Mouse (Mus musculus) heart, postnatal 36 days (tissue): ENCODE measurements at regions not wholly inside any gene's neighbourhood (a gene's known extent, or its start where the extent isn't known, plus 50 kb on each side); places are given as distances from the start of the nearest gene placed in this dataset.
"Not testable (repeated sequence)": the region's sequence is repeated elsewhere in the genome, so short reads cannot be mapped to it uniquely, and the experiment has no call there.

Experiments
- DNase-seq, 2 experiments: peaks; one replicate each; pipeline ENCODE4 v3.0.0; 2021 to 2022
- intact Hi-C: fragments of 180-260 bp; cut with DNase I; formaldehyde crosslinking; loops from one replicate; pipeline ENCODE4 v1.15.1; 2025

DNA sequence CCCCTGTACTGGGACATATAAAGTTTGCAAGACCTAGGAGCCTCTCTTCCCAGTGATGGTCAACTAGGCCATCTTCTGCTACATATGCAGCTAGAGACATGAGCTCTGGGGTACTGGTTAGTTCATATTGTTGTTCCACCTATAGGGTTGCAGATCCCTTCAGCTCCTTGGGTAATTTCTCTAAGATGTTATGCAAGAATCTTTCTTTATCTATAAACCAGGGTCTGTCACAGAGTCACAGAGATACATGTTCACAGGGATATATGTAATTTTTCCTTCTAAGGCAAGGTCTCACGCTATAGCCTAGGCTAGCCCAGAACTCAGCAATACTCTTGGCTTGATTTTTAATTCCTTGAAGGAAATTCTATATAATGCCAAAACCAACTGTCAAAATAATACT lies 56.9 kb downstream of the Zfp36l1 start:
- intact Hi-C loops, result loop anchor here (5.0 kb wide), 1 partner anchor 36 kb away; no protein-coding TSS in a partner anchor
- DNase-seq, result not testable (repeated sequence)

DNA sequence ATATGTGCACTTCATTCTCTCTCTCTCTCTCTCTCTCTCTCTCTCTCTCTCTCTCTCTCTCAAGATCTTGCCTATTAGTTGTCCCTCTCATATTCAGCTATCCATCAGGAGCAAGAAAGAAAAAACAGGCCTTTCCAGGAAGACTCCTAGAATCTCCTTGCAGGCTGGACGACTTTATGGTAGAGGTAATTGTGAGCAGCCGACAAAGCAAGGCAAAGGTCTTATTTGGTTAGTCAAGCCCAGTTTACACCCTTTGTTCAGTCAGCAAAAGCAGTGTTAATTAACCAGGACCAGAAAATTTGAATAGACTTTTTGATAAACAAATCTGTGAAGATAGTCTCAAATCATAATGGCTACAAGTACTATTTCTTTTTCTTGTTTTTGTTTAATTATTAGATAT lies 57.4 kb downstream of the Zfp36l1 start:
- intact Hi-C loops, result loop anchor here (5.0 kb wide), 1 partner anchor 37 kb away; no protein-coding TSS in a partner anchor
- no peak for DNase-seq

DNA sequence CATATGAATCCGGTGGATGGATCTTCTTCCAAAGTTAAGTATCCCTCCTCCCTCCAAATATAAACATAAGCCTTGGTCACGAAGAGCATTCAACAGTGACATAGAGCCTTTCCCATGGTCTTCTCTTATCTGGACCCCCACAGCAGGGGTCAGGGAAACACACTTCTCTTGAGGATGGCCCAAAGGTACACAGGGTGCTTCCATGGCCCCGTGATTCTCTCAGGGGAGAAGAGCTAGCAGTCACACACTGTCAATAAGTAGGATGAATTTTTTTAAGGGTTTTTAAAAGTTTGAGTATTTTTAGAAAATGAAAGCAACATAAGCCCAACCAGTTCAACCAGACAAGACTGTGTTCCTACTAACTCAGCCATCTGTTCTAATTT lies 58.2 kb downstream of the Zfp36l1 start:
- intact Hi-C loops, result loop anchor here (5.0 kb wide), 1 partner anchor 38 kb away; no protein-coding TSS in a partner anchor
- DNase-seq, result no peak

DNA sequence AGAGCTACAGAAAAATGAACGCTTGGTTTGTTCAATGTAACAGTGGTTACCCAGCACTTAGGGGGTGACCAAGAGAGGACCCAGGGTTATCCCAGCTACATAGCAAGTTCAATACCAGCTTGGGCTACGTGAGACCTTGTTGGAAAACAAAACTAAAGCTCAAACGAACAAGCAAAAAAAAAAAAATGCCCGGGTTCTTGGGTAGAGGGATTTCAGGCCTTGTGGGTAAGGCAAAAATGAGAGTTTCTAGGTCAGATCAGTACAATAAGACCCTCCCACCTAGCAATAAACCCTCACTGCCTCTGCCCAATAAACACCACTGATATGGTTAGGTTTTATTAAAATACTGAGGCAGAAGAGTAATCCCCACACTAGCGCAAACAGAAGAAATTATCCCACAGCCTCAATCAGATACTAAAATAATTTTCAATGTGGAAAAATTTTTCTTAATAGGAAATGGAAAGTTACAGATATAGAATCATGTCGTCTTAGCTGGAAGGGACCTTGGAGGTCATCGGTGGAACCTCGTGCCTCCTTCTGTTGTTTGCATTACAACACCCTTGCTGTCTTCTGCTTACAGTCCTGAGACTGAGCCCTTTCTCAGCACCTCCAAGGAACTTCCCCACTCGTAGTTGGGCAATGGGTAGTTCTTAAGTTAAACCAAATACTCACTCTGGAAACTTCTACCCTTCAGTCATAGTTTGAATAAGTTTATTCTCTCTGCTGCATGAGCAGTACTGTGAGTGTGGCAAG lies 58.7 kb downstream of the Zfp36l1 start:
- DNase-seq, result no peak
- intact Hi-C loops, result no loop called here

DNA sequence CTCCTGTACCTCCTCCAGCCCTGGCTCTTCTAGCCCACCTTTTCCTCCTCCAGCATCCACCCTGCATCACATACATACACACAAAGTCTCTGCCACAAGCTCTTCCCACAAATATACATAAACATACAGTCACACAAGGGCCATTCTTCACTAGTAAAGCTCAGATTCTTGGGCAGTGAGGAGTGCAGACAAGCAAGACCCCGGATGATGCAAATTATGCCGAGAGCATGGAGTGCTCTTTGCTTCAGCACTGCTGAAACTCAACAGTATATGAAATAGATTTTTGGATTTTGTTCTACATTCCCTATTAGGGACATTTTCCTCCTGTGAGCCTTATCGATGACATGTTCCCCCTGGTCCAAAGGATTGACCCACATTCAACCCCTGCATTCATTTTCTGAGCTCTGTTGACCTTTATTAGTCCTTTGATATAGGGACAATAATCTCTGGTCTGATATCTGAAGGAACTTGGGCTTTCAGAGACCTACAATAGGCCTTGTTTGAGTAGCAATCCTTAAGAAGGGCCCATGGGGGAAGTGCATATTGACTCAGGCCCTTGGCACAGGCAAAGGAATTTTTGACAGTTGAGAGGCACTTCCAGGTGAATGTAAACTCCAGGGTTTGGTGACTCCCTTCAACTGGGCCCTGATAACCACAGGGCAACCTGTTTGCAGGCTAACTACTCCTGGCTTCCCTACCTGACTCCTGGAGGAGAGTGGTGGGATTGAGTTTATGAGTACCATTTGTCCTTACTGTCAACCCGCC lies 64.4 kb downstream of the Zfp36l1 start:
- DNase-seq, result no peak
- intact Hi-C loops, result no loop called here

DNA sequence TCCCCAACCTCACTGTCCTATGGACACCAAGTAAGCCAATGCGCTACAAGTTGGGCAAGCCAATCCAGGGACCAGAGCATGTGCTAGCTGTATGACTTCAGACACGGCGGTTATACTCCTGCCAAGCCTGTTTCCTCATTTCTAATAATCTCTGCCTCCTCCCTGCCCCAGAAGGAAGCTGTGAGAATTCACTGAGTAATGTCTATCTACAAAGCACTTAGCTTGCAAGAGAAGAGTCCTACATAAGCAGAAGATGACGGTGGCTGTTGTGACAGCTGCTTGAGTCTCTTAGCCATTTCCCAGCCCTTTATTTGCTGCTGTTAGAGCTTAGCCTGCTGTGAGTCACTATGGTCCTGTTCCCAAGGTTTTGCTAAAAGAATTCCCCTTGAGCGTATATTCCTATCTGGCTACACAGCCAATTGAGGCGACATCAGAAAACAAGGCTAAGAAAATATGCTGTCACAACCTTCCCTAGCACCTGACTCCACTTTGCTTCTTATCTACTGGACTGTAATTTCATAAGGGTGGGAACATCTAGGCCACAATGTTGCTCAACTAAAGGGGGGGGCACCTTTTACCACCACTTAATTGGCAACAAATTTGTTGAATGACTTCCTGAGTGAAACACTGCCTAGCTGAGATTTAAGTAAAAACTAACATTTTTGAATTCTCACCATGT lies 66.0 kb downstream of the Zfp36l1 start:
- peak in 1 of 2 experiments; percentile 63 for DNase-seq

DNA sequence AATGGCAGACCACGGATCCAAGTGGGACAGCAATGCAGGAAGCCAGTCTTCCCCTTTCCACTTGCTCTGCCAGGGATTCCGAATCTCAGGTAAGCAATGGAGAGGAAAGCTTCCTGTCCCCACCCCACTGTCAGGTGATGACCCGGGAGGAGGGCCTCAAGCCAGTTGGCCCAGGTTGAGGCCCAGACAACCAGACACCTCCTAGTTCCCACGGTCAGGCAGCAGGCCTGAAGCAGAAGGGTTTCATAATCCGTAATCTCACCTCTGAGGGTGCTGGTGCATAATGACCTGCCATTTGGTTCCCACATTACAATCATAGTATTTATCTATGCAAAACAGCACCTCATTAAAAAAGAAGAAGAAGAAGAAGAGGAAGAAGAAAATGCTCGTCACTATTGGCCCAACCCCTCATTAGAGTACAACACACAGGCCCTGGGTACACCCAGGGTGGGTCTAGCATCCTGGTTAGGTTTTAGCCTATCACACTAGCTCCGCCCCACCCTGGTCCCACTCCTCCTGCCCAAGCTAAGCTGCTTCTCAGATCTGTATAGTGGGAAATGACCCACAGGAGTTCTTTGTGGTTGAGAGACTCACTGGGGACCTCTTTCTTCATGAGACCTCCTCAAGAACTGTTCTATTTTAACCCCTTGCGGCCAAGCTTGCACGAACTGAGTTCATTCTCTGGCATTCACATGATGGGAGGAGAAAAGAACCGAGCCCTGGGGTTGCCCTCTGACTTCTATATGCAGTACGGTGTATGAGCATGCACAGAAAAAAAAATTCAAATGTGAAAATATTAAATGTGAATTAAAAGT lies 71.1 kb downstream of the Zfp36l1 start:
- no peak for DNase-seq
- intact Hi-C loops, result no loop called here

More for the DNA sequence above, 66.0 kb downstream of the Zfp36l1 start:
- intact Hi-C loops, result no loop called here

DNA sequence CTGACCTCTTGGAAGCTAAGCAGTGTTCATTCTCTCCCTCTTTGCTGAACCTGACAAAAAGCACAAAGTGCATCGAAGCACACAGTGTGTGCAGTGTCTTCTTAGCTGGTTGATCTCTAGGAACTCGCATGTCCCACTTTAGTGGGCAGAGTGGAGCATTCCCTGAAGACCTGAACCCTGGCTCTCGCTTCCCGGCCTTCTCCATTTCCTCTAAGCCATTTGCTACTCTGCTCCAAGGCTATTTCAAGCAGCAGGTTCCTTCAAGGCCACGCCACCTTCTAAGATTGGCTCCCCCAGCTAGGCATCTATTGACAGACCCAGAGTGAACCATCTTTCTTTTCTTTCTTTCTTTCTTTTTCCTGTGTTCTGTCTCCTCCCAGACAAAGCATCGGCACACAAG lies 71.8 kb downstream of the Zfp36l1 start:
- DNase-seq, result no peak
- intact Hi-C loops, result no loop called here

DNA sequence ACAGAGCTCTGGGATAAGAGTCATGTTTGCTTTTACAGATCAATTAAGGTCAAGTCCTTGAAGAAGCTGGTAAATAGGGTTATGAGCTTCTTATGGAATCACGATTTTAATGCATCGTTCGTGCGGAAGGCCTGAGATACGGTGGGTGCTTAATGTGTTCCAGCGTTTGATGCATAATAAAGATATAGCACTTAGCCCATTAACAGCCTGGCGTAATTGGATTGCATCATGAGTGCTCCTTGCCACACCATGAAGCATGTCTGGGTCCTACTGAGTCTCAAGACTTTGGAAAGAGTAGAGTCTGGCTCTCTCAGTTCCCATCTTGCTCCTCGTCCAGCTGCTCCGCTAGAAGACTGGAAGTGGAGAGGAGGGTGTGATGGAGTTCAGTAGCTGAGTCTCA lies 72.6 kb downstream of the Zfp36l1 start:
- intact Hi-C loops, result no loop called here
- DNase-seq, result no peak

DNA sequence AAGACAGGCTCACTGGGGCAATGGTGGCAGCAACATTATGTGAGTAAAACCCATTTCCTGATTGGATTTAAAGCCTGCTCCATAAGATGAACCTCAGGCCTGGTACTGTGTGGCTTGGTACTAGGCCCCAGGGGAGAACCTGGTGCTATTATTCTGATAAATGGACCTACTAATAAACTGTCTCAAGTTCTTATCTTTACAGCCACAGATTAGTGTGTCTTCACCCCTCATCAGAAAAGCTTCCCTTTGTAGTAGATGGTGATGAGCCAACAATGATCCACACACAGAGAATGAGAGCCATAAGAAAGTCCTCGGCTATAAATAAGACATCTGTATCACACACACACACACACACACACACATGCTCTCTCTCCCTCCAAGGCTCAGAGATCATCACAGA lies 73.7 kb downstream of the Zfp36l1 start:
- DNase-seq, result no peak
- intact Hi-C loops, result no loop called here

DNA sequence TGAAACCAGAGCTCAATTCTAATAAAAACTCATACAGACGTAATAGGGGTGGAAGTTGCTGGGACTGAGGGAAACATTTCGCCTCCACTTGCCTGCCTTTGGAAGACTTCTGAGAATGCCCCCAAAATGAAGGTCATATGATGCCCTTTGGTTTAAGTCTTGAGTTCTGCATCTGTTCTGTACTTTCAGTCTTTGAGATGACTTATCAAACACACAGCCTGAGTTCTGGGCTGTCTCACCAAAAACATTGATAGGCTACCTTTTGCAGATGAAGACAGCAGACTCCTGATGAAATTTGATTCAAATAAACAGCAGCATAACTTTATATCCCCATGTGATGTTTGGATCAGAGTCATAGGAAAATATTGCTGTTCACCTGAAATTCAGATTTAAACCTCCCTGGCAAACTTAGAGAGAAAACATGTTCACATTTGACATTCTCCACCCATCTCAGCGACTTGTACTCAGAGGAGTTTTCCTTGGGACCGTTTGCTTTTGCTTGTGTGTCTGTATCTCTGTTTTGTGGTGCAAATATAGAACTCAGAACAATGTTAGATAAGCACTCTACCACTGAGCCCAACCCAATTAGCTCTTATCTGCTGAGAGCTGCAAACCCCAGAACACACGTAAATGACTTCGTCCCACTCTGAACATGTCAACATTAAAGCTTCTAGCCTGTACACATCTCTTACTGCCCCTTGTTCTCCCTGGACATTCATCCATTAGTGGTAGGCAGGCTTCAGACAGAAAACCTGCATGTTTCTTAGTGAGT lies 77.1 kb downstream of the Zfp36l1 start:
- intact Hi-C loops, result no loop called here
- no peak for DNase-seq

DNA sequence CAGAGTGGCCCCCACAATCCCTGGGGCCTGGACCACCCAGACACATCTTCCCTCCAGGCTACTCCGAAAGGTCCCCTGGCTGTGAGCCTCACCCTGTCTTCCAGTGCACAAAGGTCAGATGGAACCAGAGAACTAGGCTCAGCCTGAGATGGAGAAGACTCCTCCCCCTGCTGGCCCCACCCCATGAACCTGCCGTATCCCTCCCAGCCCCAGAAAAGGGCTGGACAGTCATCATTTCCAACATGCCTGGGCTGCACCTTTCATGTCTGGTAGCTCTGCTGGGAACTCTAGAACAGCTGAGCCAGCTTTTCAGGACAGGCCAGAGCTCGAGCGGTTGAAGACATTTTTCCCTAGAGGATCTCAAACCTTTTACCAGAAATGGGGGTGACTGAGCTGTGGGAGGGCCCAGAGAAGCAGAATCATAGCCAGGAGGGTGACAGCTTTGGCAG lies 77.8 kb downstream of the Zfp36l1 start:
- DNase-seq, result no peak
- intact Hi-C loops, result no loop called here

DNA sequence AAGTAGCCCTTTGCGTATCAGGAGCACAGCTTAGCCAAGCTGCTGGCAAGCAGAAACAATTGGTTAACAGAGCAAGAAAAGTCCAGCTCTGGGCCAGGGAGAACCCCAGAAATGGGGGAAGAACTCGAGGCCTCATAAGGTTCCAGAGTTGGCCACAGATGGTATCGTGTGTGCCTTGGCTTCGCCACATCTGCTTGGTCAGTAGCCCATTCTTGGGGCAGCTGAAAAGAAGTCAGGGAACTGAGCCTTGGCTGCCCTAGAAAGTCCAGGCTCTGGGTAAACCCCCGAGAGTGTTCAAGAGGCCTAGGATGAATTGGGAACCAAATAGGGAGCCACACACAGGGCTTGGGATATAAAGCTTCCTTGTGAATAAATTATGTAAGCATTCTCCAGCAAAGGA lies 78.7 kb downstream of the Zfp36l1 start:
- intact Hi-C loops, result no loop called here

DNA sequence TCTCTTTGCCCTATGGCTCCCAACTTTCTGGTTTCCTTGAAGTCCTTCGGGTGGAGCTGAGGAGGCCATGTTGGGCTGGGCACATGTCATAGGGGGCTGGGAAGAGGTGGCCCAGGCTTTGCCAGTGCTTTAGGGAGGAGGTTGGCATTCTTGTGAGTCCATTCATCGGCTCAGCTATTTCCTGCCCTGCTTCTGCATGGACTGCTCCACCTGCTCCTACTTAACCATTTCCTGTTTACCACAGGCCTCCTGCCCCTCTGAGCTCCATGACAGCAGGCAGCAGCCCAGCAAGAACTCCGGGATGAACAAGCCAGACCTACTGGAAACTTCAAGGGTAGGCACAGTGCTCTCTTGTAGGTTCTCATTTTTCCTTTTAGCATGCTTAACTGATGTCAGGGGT lies 80.3 kb downstream of the Zfp36l1 start:
- intact Hi-C loops, result no loop called here
- DNase-seq, result no peak

More for the DNA sequence above, 78.7 kb downstream of the Zfp36l1 start:
- DNase-seq, result no peak

DNA sequence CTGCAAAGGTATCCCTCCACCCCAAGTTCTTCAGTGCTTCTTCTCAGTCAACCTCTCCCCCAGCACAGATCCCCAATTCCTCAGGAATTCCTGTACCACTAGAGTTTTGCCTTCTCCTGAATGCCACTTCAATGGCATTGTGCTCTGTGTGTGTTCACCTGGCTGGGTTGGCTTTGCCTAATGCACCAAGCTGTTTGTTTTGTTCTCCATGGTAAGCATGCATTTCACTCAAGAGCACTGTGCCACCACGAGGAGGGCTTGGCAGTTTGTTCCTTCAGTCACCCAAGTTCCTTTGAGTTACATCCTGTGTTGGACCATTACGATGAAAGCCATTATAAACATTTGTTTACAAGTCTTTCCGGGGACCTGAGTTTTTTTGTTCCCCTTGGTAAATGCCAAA lies 84.5 kb downstream of the Zfp36l1 start:
- DNase-seq, result no peak
- intact Hi-C loops, result no loop called here

DNA sequence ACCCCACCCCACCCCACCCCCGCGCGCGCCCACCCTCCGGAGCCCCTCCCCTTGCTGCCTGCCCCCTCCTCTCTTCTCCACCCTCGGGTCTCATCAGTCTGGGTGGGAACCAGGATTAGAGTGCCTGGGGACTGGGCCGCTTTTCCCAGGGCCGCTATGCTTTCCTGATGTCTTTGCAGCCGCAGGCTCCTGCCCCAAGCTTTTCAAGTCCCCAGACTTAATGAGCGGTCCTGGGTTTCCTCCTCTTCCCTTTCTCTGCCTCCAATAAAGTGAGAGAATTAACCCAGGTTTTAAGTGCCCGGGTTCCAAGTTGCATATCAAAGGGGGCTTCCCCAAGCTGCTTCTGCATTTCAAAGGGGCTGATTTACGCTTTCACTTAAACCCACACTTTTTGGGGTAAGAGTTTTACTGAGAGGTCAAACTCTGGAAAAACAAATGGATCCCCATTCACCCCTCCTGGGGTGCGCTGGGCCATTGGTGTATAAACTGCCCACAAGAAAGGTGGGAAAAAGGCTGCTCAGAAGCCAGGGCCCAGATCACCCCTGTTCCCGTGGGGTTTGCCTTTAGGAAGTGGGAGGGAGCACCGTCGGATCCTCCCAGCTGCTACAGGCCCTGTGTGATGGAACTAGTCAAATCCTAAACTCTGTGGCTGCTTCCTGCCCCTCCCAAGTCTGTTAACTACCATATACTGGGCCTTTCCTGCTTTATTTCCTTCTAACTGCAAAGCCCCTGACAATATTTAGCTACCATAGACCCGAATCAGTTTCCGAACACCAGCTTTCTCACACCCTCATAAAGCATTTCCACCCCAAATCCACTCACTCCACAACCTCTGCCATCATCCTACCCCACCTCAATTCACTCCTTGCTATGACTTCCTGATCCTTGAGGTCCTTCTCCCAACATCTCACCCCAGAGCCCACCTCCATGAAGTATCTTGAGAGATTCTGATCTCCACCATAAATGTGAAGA lies 89.4 kb downstream of the Zfp36l1 start:
- intact Hi-C loops, result no loop called here
- no peak for DNase-seq

DNA sequence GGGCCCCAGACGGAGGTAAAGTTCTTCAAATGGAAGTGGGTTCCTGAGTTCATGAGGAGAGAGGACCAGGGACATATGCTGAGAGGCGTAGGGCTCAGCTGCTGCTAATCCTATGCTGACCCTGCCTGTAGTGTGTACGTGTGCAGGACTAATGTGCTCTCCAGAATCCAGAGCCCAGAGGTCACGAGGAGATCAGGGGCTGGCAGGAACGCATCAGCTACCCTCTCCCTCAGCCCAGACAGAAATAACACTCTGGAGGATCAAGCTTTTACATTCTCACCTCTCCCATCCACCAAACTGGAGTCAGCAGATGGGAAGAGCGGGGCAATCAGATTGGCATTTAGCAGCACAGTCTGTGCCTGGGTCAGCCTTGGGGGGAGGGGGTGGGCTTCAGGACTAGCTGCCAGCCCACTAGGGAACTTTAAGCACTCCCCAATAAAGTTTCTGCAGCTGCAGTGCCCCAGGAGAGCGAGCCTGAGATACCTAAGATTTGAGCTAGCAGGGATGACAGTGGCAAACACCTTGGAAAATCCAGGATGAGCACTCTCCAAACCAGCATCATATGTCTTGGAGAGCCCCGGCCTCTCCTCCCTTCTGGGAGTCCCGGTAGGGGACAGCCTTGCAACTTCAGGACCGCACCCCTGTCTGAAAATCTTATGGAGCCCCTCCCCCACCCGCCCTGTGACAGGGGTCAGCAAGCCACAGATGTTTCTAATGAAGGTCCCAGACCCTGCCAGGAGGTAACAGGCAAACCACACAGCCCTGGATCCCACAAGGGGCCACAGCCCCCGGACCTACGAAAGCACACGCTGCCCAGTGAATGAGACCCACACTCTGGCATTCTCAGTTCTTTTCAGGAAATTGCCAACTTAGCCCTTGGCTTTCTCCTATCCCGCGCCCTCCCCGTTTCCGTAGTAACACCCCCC lies 90.4 kb downstream of the Zfp36l1 start:
- intact Hi-C loops, result no loop called here

More for the DNA sequence above, 90.4 kb downstream of the Zfp36l1 start:
- no peak for DNase-seq
